ENCODE assay signal across 8 mouse cellular contexts in genomic region chr5:145166536-145167305, GRCm38 (mm10). TPM values are rescaled to one million over a fixed set of nuclear protein-coding genes. Genes with fewer than 3 reads are reported as not detected.
DNase-seq lines count a peak whose midpoint lies in the region; ATAC-seq lines count a peak whose summit lies in the region.

Ptcd1 (minus strand) TSS chr5:145167108.
Cpsf4 (plus strand) TSS chr5:145167213.

- H3K4me3 ChIP-seq in lung, embryonic 16.5 days (ENCODE audit: low read length), result peak within 1 kb of the TSS; percentile 80

- no peaks in the 10 kb centered on the region for H3K9me3 ChIP-seq in lung, embryonic 16.5 days (ENCODE audit: control insufficient read depth, low read length)

- H3K4me2 ChIP-seq in lung, embryonic 16.5 days (ENCODE audit: low read depth, low read length), result peak within 1 kb of the TSS; percentile 83

- peak; percentile 97 for DNase-seq in MEL-GATA-1-ER (ENCODE audit: extremely low read depth, low read depth)
- peak; percentile 98 for DNase-seq in cerebellum, adult 8-10 months
- peak; percentile 99 for DNase-seq in forelimb bud, embryonic 11.5 days (ENCODE audit: low read depth, low spot score)
- DNase-seq in layer of hippocampus, adult 9-10 months (ENCODE audit: low spot score), result peak; percentile 98
- DNase-seq in ovary, postnatal 10 days (ENCODE audit: low spot score), result peak; percentile 93
- DNase-seq in thymus, postnatal 10 days (ENCODE audit: low spot score in 2 of 2), result peak; percentile 96

- H3K27me3 ChIP-seq in lung, embryonic 16.5 days (ENCODE audit: control insufficient read depth, insufficient read depth, low read depth, low read length), result no peaks in the 10 kb centered on the region

- ATAC-seq in hematopoietic stem cell, adult 5-6 weeks (replicated peaks in 1 of 2; ENCODE audit: insufficient read depth in 1 of 2, low FRiP score in 2 of 2, low TSS enrichment in 1 of 2, low read depth in 1 of 2, poor library complexity in 2 of 2, severe bottlenecking in 2 of 2), result peak; percentile 93
- ATAC-seq in lung, embryonic 16.5 days (ENCODE audit: low read depth), result peak; percentile 97

- H3K9ac ChIP-seq in lung, embryonic 16.5 days (ENCODE audit: low read length), result peak within 1 kb of the TSS; percentile 91

- H3K27ac ChIP-seq in lung, embryonic 16.5 days (ENCODE audit: low read length), result peak within 1 kb of the TSS; percentile 81

- peaks cover 19% of the 10 kb centered on the region for H3K4me1 ChIP-seq in lung, embryonic 16.5 days (replicated peaks; ENCODE audit: control insufficient read depth, insufficient read depth, low read length)

- peaks cover 8% of the 10 kb centered on the region for H3K36me3 ChIP-seq in lung, embryonic 16.5 days (ENCODE audit: control insufficient read depth, insufficient read depth, low read length)

- under 1% methylated on average over 44 of the region's 51 CpGs for WGBS in lung, embryonic 16.5 days

RNA-seq across cellular contexts. Expression of gene Ptcd1, which starts in this region (rescaled TPM):
- 16.7 and 20.0 TPM in 2 replicates for total RNA-seq in hematopoietic stem cell, adult 5-6 weeks (2017)
- 15.7 and 15.9 TPM in 2 replicates for polyA plus RNA-seq in lung, embryonic 16.5 days (2015; fragmentation: Nextera tagmentation; extraction: Ambion mirVana)

RNA-seq across cellular contexts. Expression of gene Cpsf4, which starts in this region (rescaled TPM):
- 44.4 and 44.5 TPM in 2 replicates for total RNA-seq in hematopoietic stem cell, adult 5-6 weeks (2017)
- 49.1 and 50.4 TPM in 2 replicates for polyA plus RNA-seq in lung, embryonic 16.5 days (2015; fragmentation: Nextera tagmentation; extraction: Ambion mirVana)

Comparison
In these comparisons a context has a peak if more than half of its experiments do, and no peak if none do; other contexts are left out.
1. Peak in every context shown above with its lines: DNase-seq, ATAC-seq, H3K4me3 ChIP-seq and H3K27ac ChIP-seq.